ENCODE assay signal across 9 mouse cellular contexts in genomic region chr4:41653296-41653695, GRCm38 (mm10). TPM values are rescaled to one million over a fixed set of nuclear protein-coding genes. Genes with fewer than 3 reads are reported as not detected.
DNase-seq lines count a peak whose midpoint lies in the region; ATAC-seq and TF ChIP-seq lines count a peak whose summit lies in the region.
"Had no signal": no experiment of that assay in that cellular context is flagged by ENCODE, and none has a peak within 500 bp of the region (broad histone marks: within the 10 kb centered on the region; RNA-seq: fewer than 3 reads in every experiment).

No protein-coding gene starts in this region.

- DNase-seq in CD4-positive, CD25-positive, alpha-beta regulatory T cell, adult 2 months (ENCODE audit: low read depth, low spot score): peak; percentile 67
- DNase-seq in brain, embryonic 14.5 days (ENCODE audit: low read depth): peak; percentile 88
- peak; percentile 82 for DNase-seq in forebrain, embryonic 10.5 days (ENCODE audit: extremely low spot score, low spot score)
- DNase-seq in layer of hippocampus, postnatal 36 days: peak; percentile 54 to 66
- DNase-seq in midbrain, embryonic 10.5 days (ENCODE audit: low spot score): peak; percentile 87
- DNase-seq in spleen, adult 2 months (ENCODE audit: low read depth in 1 of 2, low spot score in 2 of 2): peak in 1 of 2 experiments; percentile 36
- DNase-seq: liver, embryonic 13.5 days had no signal

- H3K4me3 ChIP-seq in forebrain, embryonic 10.5 days: no peak overlapping the region
- H3K4me3 ChIP-seq in hindbrain, embryonic 13.5 days: no peak overlapping the region
- H3K4me3 ChIP-seq in midbrain, embryonic 10.5 days: no peak overlapping the region
- no peak overlapping the region for H3K4me3 ChIP-seq in spleen, adult 2 months (ENCODE audit: extremely low read depth, insufficient read depth, insufficient read length)
- H3K4me3 ChIP-seq: liver, embryonic 13.5 days had no signal

- H3K9me3 ChIP-seq in forebrain, embryonic 10.5 days: no peaks in the 10 kb centered on the region
- no peaks in the 10 kb centered on the region for H3K9me3 ChIP-seq in hindbrain, embryonic 13.5 days
- H3K9me3 ChIP-seq in midbrain, embryonic 10.5 days (replicated peaks): no peaks in the 10 kb centered on the region
- H3K9me3 ChIP-seq: liver, embryonic 13.5 days had no signal

- peaks cover 17% of the 10 kb centered on the region for H3K27me3 ChIP-seq in forebrain, embryonic 10.5 days (ENCODE audit: poor library complexity, severe bottlenecking)
- no peaks in the 10 kb centered on the region for H3K27me3 ChIP-seq in hindbrain, embryonic 13.5 days
- peaks cover 12% of the 10 kb centered on the region for H3K27me3 ChIP-seq in midbrain, embryonic 10.5 days (ENCODE audit: low read depth, poor library complexity, severe bottlenecking)
- H3K27me3 ChIP-seq in spleen, adult 2 months (ENCODE audit: control insufficient read depth, insufficient read depth, low read length): no peaks in the 10 kb centered on the region

- peaks cover 56% of the 10 kb centered on the region for H3K4me1 ChIP-seq in forebrain, embryonic 10.5 days
- peaks cover 21% of the 10 kb centered on the region for H3K4me1 ChIP-seq in hindbrain, embryonic 13.5 days (replicated peaks)
- peaks cover 52% of the 10 kb centered on the region for H3K4me1 ChIP-seq in midbrain, embryonic 10.5 days
- no peaks in the 10 kb centered on the region for H3K4me1 ChIP-seq in spleen, adult 2 months (ENCODE audit: control insufficient read depth, insufficient read depth, insufficient read length)

- TF ChIP-seq CTCF in brain, embryonic 14.5 days (IDR thresholded peaks at IDR 0.05; ENCODE audit: borderline replicate concordance, extremely low read depth, insufficient read depth, insufficient read length): peak; percentile 82
- TF ChIP-seq CTCF in spleen, adult 2 months (IDR thresholded peaks at IDR 0.05; ENCODE audit: extremely low read depth, insufficient read depth, insufficient read length, insufficient replicate concordance): peak; percentile 53; the same call in 1 of the 2 replicates

- 0 out of 2 replicates have a peak overlapping the region, but pooled peaks have one; percentile 9 for H3K27ac ChIP-seq in forebrain, embryonic 10.5 days
- H3K27ac ChIP-seq in hindbrain, embryonic 13.5 days: no peak overlapping the region
- no peak overlapping the region for H3K27ac ChIP-seq in midbrain, embryonic 10.5 days (replicated peaks)
- no peak overlapping the region for H3K27ac ChIP-seq in spleen, adult 2 months (ENCODE audit: insufficient read depth, low read length)
- H3K27ac ChIP-seq: liver, embryonic 13.5 days had no signal

- no peak overlapping the region for H3K9ac ChIP-seq in hindbrain, embryonic 13.5 days
- H3K9ac ChIP-seq: liver, embryonic 13.5 days had no signal

- H3K4me2 ChIP-seq in hindbrain, embryonic 13.5 days: no peak overlapping the region
- H3K4me2 ChIP-seq: liver, embryonic 13.5 days had no signal

- WGBS in forebrain, embryonic 10.5 days: 42% methylated on average over 6 of the region's 6 CpGs
- WGBS in hindbrain, embryonic 13.5 days: 41% methylated on average over 6 of the region's 6 CpGs
- WGBS in midbrain, embryonic 10.5 days: 40% methylated on average over 6 of the region's 6 CpGs
- 54% methylated on average over 6 of the region's 6 CpGs for WGBS in spleen, adult 2 months

- peaks cover 25% of the 10 kb centered on the region for H3K36me3 ChIP-seq in forebrain, embryonic 10.5 days (replicated peaks)
- peaks cover 13% of the 10 kb centered on the region for H3K36me3 ChIP-seq in hindbrain, embryonic 13.5 days
- peaks cover 29% of the 10 kb centered on the region for H3K36me3 ChIP-seq in midbrain, embryonic 10.5 days
- H3K36me3 ChIP-seq in spleen, adult 2 months (ENCODE audit: control insufficient read depth, insufficient read depth, low read length): no peaks in the 10 kb centered on the region
- H3K36me3 ChIP-seq: liver, embryonic 13.5 days had no signal

- no peak for TF ChIP-seq POLR2A in brain, embryonic 14.5 days (IDR thresholded peaks at IDR 0.05; ENCODE audit: borderline replicate concordance, extremely low read depth, insufficient read depth, insufficient read length, poor library complexity, severe bottlenecking)
- TF ChIP-seq POLR2A in spleen, adult 2 months (IDR thresholded peaks at IDR 0.05; ENCODE audit: low read depth, low read length): no peak

- ATAC-seq in CD4-positive, CD25-positive, alpha-beta regulatory T cell, adult 4 months: no peak
- ATAC-seq in hindbrain, embryonic 13.5 days (ENCODE audit: low FRiP score): peak; percentile 47; the same call in 1 of the 2 replicates

RNA-seq across cellular contexts. Expression of gene Enho, which starts 13.2 kb away (rescaled TPM):
- not detected for polyA plus RNA-seq in CD4-positive, CD25-positive, alpha-beta regulatory T cell, adult 4 months (2017; shearing (Covaris generic))
- 124 and 147 TPM in 2 replicates for polyA plus RNA-seq in brain, embryonic 14.5 days (2012; rRNA removed)
- polyA plus RNA-seq in forebrain, embryonic 10.5 days (2016; fragmentation: Nextera tagmentation; extraction: Ambion mirVana): 19.7 and 21.3 TPM in 2 replicates
- polyA plus RNA-seq in hindbrain, embryonic 13.5 days (2015; fragmentation: Nextera tagmentation; extraction: Ambion mirVana): 92.0 and 95.2 TPM in 2 replicates
- 10 to 100 TPM; 60.2 to 64.3 TPM for total RNA-seq in layer of hippocampus, postnatal 36 days (2021)
- 23.2 and 31.4 TPM in 2 replicates for polyA plus RNA-seq in midbrain, embryonic 10.5 days (2016; fragmentation: Nextera tagmentation; extraction: Ambion mirVana)
- 8.7 and 8.9 TPM in 2 replicates for polyA plus RNA-seq in spleen, adult 2 months (2012; rRNA removed)

RNA-seq across cellular contexts. Expression of gene Cntfr, which starts 43.6 kb away (rescaled TPM):
- polyA plus RNA-seq in CD4-positive, CD25-positive, alpha-beta regulatory T cell, adult 4 months (2017; shearing (Covaris generic)): not detected
- polyA plus RNA-seq in brain, embryonic 14.5 days (2012; rRNA removed): 62.2 and 109 TPM in 2 replicates
- 19.4 and 21.9 TPM in 2 replicates for polyA plus RNA-seq in forebrain, embryonic 10.5 days (2016; fragmentation: Nextera tagmentation; extraction: Ambion mirVana)
- polyA plus RNA-seq in hindbrain, embryonic 13.5 days (2015; fragmentation: Nextera tagmentation; extraction: Ambion mirVana): 24.4 and 27.8 TPM in 2 replicates
- 10 to 100 TPM; 90.8 to 97.6 TPM for total RNA-seq in layer of hippocampus, postnatal 36 days (2021)
- 27.1 and 35.8 TPM in 2 replicates for polyA plus RNA-seq in midbrain, embryonic 10.5 days (2016; fragmentation: Nextera tagmentation; extraction: Ambion mirVana)
- polyA plus RNA-seq in spleen, adult 2 months (2012; rRNA removed): 8.1 and 9.3 TPM in 2 replicates

RNA-seq across cellular contexts. Expression of gene Il11ra1, which starts 46.5 kb away (rescaled TPM):
- 10 to 100 TPM in 1 of 2 experiments, 1 to 10 TPM in 1; 10.0 to 14.0 TPM for polyA plus RNA-seq in CD4-positive, CD25-positive, alpha-beta regulatory T cell, adult 4 months (2017; shearing (Covaris generic))
- polyA plus RNA-seq in brain, embryonic 14.5 days (2012; rRNA removed): 31.3 and 32.5 TPM in 2 replicates
- polyA plus RNA-seq in forebrain, embryonic 10.5 days (2016; fragmentation: Nextera tagmentation; extraction: Ambion mirVana): 82.0 and 90.0 TPM in 2 replicates
- polyA plus RNA-seq in hindbrain, embryonic 13.5 days (2015; fragmentation: Nextera tagmentation; extraction: Ambion mirVana): 47.6 and 48.5 TPM in 2 replicates
- 10 to 100 TPM; 37.0 to 38.0 TPM for total RNA-seq in layer of hippocampus, postnatal 36 days (2021)
- polyA plus RNA-seq in midbrain, embryonic 10.5 days (2016; fragmentation: Nextera tagmentation; extraction: Ambion mirVana): 69.0 TPM in 2 replicates
- 45.0 and 52.1 TPM in 2 replicates for polyA plus RNA-seq in spleen, adult 2 months (2012; rRNA removed)
